In the genomic region with DNA sequence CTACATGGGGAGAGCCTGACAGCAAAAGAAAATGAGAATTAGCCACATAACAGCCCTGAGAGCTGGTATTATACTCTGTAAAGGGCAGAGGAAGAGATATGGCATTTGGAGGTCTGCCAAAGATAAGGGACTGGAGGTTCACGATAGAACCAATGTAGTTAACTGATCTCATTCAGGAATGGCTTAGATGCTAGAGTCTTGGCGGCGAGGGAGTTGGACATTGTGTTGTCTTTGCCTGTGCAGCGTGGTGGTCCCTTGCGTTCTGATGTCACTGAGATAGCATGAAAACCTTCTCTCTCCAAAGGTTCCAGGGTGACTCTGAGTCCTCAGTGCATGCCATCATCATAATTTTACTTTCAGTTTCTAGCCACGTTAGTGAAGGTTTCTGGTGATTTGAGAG, we compare ENCODE assay signal across 11 mouse cellular contexts.
DNase-seq lines count a peak whose midpoint lies in the region; ATAC-seq lines count a peak whose summit lies in the region.
"Had no signal": no experiment of that assay in that cellular context is flagged by ENCODE, and none has a peak within 500 bp of the region (broad histone marks: within the 10 kb centered on the region; RNA-seq: fewer than 3 reads in every experiment).

No protein-coding gene starts in this region.

- peak; percentile 19 for DNase-seq in kidney, adult 18-20 months
- DNase-seq in kidney, adult 11 months = no peak
- DNase-seq in adrenal gland, postnatal 14 days = peak; percentile 49
- no peak for DNase-seq in right cerebral cortex, postnatal 4 days
- no peak for DNase-seq in T-cell, adult 2 months (ENCODE audit: low spot score)
- DNase-seq: embryo, embryonic 11 days; thymus, postnatal 25 days had no signal

- peak; percentile 20; the same call in 1 of the 2 replicates for ATAC-seq in granulocyte monocyte progenitor cell, adult 5-6 weeks (replicated peaks; ENCODE audit: poor library complexity, severe bottlenecking)
- ATAC-seq in megakaryocyte, adult 5-6 weeks (ENCODE audit: poor library complexity, severe bottlenecking) = 0 out of 2 replicates have a peak, but pooled peaks have one; percentile 5
- ATAC-seq: forebrain, embryonic 16.5 days; midbrain, embryonic 16.5 days had no signal

Comparison
In these comparisons a context has a peak if more than half of its experiments do, and no peak if none do; other contexts are left out.
1. DNase-seq: peak in kidney, adult 18-20 months (single experiment) and adrenal gland, postnatal 14 days (single experiment); none in kidney, adult 11 months (single experiment), right cerebral cortex, postnatal 4 days (single experiment) and T-cell, adult 2 months (single experiment).